Mouse (Mus musculus): ENCODE results near the gene Agbl1. TPM values are rescaled to one million over a fixed set of nuclear protein-coding genes. Genes with fewer than 3 reads are reported as not detected.

Gene Agbl1
- polyA plus RNA-seq (2012; rRNA removed): not detected in 2 replicates

DNA sequence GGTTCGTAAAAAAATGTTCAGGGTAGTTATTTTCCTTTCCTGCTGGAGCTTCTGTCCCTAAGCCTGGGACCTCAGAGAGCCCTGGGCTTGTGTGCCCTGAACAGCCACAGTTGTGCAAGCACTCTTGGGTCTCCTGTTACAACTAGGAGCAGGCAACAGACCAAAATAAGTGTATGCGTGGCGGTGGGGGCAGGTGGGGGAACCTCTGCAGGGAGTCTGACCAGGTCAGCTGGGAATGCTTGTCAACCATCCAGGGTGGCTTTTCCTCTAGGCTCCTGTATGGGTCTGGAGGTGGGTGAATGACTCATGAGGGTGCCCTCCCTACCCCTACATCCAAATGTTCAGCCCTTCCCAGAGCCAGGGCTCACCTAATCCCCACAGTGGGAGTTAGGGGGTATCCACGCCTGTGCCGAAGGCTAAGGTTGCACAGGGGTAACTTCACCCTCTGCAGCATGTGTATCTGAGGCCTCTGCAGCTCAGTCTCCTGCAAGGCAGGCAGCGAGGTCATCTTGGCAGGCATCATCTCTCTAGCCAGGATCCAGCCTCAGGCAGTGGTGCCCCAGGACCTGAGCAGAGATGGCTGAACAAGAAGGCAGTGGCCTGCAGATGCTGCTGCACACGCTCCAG lies at the start of gene Agbl1:
TSS of gene Agbl1 (plus strand) at position 577 of the 627 bp plus-strand sequence.

